Mouse (Mus musculus) inflammation-experienced regulatory T-cells, adult 6 months (primary cell): Measurements from ENCODE around the gene Dusp22. TPM values are rescaled to one million over a fixed set of nuclear protein-coding genes. Genes with fewer than 3 reads are reported as not detected.
A peak's percentile ranks its signal among the peaks of the same experiment; 100 is the strongest.

Experiments used
- ATAC-seq: one replicate; pipeline ENCODE4 v1.8.0; 2017
- polyA plus RNA-seq, 3 experiments: library from polyadenylated mRNA; unstranded; fragments of 100-300 nt; shearing (Covaris generic); gene quantifications; one replicate each; pipeline ENCODE4 v1.2.1; 2017

The Dusp22 gene
- polyA plus RNA-seq, 3 experiments from 2014 or later = 4.2 to 4.6 (median 4.3) TPM

DNA sequence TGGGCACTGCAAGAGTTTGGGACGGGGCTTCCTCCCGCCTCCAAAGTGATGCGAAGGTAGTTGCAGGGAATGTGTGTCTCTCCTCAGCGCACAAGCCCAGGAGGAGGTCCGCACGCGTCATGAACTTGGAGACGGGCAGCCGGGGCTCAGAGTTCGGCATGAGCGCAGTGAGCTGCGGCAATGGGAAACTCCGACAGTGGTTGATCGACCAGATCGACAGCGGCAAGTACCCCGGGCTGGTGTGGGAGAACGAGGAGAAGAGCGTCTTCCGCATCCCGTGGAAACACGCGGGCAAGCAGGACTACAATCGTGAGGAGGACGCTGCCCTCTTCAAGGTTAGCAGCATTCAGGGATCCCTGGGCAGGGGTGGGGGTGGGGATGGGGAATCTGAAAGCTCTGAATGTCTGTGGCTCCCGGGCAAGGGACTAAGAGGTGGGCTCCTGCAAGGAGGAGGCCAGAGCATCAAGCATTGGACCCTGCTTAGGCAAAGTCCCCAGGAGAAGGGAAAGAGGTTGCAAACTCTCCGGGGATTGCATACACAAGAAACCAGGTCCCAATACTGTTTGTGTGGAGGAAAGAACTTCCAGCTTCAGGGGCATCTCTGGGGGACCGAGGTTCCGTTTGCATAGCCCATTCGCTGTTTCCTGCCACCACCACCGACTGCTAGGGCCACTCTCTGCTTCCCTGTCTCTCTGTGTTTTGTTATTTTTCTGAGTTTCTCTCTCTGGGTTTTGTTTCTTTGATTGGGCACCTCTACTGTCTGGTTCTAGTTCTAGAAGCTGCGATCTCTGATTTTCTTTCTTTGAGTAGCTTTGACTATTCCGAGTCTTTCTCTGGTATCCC lies 90.9 kb downstream of the Dusp22 start:
- ATAC-seq = no peak

DNA sequence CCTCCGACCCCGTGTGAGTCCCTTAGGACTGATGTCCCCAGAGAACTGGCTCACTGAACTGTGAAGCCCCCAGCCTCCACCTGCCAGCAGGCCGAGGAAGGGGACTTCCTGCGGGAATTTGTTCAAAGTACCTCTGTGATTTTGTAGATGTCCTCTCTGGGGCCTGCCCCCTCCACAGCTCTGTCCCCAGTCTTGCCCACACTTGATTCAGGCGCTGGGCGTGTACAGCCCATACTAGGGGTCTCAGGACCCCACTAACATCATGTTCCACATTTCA lies 91.4 kb downstream of the Dusp22 start:
- ATAC-seq = no peak

DNA sequence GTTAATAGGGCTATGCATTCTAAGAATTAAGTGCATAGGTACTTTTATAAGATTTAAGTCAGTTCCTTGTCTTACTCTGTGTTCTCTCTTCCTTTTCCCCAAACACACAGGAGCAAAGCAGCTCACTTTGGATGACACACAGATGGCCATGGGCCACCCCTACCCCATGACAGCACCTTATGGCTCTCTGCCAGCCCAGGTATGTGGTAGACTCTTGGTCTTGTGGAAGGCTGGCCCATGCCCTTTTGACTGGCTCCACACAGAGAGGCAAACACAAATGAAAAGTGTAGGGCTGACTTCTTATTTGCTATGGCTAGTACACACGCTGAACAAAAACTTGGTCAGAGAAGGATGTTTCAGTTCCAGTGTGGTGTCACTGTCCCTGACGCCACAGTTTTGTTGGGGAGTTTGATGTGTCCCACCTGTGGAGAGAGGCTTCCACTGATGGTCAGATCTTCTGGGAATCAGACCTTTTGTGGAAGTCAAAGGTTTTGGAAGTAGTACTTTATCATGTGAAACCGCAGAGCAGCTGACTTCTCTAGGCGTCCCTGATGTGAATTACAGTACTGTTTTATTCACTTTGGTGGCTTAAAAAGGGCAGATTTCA lies 92.9 kb downstream of the Dusp22 start:
- no peak for ATAC-seq

DNA sequence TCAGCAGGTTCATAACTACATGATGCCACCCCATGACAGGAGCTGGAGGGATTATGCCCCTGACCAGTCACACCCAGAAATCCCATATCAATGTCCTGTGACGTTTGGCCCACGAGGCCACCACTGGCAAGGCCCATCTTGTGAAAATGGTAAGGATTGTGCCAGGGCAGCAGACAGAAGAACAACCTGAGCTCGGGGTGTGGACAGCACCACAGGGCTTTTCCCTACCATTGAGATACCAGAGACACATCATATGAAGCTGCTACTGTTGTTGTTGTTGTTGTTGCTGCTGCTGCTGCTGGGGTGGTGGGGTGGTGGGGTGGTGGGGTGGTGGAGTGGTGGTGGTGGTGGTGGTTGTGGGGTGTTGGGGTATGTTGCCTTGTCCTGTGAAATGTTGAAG lies 93.6 kb downstream of the Dusp22 start:
- no peak for ATAC-seq

DNA sequence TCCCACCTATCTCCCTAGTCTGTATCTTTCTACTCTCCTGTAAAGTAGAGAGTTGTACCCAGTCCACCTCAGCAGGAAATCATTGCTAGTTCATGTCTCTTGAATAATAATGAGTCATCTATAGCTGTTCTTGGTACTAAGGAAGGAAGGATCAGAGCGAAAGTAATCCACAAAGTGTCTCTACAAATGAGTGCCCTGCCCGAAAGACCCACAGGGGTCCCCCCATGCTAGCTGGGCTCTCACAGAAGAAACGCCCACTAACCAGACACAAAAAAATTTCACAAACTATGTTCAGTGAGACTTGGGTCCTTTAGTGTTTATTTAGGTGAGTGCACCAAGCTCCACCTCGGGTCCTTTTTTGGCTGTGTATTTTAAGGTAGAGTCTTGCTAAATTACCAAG lies 94.3 kb downstream of the Dusp22 start:
- peak; percentile 39 for ATAC-seq

DNA sequence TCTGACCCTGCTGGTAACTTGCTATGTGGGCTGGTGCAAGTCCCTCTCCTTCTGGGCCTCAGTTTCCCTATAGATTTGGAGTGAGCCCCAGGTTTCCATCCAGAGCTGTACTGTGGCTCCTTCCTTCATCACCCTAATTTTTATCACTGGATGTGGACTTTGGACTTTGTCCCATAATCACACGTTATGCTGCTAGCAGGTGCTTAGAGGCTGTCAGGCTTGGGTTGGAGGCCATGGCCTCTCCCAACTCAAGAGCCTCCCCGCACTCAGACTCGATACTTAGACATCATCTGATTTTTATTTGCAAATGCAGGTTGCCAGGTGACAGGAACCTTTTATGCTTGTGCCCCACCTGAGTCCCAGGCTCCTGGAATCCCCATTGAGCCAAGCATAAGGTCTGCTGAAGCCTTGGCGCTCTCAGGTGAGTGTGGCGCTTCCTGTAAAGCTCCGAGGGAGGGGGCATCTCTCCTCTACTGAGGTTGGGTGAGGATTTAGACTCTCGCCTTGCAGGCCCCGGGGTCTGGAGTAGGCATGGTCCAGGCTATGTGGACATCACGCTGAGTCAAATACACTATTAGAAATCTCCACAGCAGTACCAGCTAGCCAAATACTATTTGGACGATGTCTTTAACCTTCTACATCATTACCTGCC lies 95.2 kb downstream of the Dusp22 start:
- no peak for ATAC-seq

DNA sequence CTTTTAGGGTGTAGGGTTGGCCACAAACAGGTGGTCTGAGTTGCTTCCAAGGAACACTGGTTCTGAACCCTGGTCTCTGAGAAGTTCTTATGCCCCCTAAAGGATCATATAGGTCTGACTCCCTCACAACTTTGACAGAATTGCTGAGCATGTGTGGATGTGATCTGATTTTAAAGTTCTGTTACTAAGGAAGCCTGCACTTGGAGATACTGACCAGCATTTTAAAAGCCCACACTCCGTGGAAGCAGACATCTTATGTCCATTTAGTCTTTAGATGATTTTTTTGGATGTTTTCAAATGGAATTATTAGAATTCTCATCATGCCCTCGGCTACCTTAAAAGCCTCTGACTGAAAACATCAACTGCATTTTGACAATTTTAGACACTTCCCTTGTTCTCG lies 95.8 kb downstream of the Dusp22 start:
- no peak for ATAC-seq

DNA sequence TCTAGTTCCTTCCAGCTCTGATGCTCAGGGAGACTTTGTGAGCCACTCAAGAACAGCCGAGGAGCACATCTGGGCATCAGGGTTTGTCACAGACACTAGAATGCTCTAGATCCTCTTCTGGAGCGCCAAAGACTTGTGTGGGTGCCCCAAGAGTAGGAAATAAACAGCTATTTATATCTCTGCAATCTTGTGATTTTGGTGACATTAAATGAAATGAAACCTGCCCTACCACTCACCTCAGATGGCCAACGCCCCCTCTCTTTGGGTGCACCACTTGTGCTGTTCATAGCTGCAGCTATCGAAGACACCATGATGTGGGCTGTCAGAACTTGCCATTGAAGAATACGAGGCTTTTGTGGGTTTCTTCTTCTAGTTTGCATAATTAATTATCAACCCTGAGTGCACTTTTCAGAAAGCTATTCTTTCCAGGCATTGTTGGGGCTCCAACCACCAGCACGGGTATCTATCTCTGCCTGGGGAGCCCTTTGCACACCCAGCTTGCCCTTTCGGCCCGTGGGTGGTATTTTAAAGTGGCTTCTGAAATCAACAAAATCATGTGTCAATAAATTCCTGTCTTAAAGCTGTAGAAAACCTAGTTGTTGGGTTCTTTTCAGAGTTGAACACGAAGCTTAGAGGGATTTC lies 96.3 kb downstream of the Dusp22 start:
- ATAC-seq = no peak

DNA sequence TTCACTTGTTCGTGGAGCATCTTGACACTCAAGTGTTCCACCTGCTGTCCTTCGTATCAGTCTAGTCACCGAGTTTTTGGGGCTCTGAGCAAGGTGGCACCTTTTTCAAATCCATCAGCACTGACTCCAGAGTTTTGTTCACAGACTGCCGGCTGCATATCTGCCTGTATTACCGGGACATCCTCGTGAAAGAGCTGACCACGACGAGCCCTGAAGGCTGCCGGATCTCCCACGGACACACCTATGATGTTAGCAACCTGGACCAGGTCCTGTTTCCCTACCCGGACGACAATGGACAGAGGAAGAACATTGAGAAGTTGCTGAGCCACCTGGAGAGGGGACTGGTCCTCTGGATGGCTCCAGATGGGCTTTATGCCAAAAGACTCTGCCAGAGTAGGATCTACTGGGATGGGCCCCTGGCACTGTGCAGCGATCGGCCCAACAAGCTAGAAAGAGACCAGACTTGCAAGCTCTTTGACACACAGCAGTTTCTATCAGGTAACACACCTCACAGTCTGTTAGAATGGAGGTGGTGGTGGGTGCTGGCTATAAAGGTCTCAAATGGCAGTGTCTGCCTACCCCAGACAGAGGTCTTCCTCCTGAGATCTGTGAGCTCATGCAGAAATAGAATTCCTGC lies 97.6 kb downstream of the Dusp22 start:
- no peak for ATAC-seq

DNA sequence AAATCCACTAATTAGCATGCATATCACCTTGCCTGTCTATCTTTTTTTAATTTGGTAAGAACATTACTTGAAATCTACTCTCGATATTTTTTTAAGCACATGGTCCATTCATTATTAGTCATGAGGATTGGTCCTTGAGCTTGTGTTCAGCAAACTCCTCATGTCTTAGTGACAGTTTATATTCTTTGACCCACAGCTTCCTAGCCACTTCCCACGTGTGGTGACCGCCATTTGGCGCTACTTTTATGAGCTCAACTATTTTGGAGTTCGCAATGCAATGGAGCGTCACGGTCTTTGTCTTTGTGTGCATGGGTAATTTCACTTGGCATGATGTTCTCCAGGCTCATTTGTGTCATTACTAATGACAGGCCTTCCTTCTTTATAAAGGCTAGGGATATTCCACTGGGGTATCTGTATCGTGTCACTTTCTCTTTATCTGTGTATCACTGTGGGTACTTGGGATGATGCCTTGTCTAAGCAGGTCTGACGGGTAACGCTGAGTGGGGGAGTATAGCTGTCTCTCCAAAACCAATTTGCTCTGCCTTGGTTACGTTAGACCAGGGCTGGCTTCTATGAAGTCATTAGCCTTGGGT lies 99.1 kb downstream of the Dusp22 start:
- ATAC-seq = no peak

DNA sequence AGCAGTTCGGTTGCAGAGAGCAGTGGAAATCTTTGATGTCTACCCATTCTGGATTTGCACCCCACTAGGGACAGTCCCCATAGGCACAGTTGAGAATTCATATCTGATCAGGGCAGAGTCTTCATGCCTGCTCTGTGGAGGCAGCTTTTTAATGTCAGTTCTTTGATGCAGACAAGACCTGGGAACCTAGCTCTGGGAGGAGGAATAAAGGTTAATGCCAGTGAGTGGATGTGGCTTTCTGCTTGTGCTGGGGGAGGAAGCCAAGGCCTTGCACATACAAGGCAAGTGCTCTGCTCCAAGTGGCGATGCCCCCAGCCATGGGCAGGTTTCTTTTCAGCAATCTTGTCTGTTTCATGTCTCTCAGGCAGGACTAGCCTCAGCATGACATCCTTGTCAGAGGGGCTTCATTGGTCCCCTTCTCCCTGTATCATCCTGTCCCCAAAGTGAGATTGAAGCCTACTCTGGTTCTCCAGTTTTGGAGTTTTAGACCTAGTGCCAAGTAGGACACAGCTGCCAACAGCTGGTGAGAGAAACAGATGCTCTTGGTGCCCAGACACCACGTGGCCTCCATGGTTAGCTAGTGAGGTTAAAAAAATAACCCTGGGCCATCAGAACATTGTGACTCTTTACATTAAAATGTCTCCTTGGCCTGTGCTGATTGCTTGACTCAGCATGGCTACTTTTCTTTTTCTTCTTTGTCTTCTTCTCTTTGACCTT lies 100.7 kb downstream of the Dusp22 start:
- peak; percentile 87 for ATAC-seq

Other genes starting within 250 kb of the Dusp22 start
- 100 to 1,000 TPM in 2 of 3 experiments, 10 to 100 TPM in 1; 94.7 to 153 (median 113) TPM for gene Uqcrfs1, start 114.6 kb upstream of the Dusp22 start, polyA plus RNA-seq
- 10 to 100 TPM; 17.4 to 19.8 (median 17.8) TPM for gene Irf4, start 89.2 kb downstream of the Dusp22 start, polyA plus RNA-seq